Mouse (Mus musculus) retina, adult 2 months (tissue): ENCODE measurements around the gene Myo1g.

Source experiments
- DNase-seq: peaks from one replicate; pipeline ENCODE4 v3.0.0-alpha.2; 2012; ENCODE audit warnings: low read depth, low spot score

Myo1g gene

DNA sequence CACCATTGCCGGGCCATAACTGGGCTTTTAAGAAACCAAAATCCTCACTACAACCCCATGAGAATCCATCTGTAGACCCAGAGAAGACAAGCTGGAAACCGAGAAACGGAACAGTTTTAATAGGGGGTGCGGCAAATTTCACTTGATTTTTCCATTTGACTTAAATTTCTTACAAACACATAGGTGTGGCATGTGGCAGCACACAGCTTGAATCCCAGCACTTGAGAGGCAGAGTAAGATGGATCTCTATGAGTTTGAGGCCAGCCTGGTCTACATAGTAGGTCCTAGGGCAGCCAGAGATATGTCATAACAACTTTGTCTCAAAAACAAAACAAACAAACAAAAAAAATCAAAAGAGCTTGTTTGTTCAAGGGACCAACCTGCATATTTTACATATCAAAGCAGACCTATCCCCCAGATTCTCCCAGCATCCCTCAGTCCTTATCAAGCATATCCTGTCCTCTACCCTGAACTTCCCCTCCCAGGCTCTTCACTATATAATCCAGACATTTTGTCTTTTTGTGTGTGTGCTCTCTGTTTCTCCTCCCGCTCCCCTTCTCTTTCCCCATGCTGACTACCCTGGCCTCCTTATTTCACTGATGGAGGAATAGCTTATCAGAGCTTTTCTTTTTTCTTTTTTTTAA, 32.6 kb downstream of the Myo1g start:
- no peak for DNase-seq

DNA sequence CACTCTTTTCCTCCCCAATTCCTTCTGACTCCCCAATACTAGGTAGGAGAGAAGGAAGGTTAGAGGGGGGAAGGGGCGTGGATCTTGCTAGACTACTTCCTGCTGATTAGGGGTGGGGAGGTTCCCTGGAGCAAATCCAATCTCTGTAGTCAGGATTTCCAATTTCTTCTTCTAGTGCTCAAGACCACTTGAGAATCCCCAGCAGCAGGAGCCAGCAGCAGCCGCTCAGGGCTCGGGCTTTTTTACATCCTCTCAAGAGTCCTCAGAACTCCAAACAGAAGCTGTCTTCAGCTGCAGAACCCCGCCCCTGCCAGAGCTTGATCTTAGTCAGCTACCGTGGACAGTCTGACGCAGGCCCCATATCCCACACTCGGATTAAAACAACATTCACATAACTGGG, 33.3 kb downstream of the Myo1g start:
- DNase-seq: no peak

DNA sequence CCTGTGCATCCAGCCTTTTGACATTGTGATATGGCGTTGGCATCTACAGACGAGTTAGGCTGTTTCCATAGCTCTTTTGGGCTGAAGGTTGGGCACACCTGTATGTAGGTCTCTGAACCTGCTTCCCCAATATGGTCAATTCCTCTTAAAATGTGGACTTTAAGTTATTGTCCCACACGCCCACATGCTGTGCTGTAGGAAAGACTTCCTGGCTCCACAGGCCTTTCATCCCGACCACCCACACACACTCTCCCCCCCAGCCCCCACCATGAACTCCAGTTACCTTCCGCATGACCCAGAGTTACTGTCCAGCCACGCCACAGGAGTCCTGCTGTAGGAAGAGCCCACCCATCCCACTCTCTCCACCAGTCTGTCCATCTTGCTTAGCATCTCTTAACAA, 33.8 kb downstream of the Myo1g start:
- no peak for DNase-seq

DNA sequence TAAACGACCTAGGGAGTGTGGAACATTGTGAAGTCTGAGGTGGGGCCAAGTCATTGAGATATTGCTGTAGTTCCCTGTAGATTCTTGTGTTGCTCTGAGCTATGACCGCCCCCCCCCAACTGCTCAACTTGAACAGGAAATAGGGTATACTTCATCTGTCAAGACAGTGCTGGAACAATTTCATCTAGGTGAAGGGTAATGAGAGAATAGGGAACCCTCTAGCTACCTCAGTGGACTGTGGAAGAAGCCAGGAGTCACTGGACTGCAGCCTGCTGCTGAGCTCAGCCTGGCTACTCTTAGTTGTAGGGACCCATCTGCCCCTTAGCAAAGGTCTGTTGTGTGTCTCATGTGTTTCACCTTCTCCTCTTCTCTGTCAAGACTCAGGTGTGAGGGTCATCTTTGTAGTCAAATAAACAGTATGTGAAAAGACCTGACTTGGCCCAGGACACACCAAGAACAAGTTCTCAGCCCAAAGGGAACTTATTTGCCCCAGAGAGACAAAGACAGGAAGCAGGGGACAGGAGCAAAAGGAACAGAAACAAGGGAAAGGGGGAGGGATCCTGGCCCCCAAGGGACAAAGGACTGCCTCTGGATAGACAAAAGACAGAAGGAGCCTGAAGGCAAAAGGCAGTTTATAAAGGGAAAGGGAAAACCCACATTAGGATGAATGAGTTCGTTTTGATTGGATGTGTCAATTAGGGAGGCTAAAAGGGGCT, 36.4 kb downstream of the Myo1g start:
- no peak for DNase-seq

DNA sequence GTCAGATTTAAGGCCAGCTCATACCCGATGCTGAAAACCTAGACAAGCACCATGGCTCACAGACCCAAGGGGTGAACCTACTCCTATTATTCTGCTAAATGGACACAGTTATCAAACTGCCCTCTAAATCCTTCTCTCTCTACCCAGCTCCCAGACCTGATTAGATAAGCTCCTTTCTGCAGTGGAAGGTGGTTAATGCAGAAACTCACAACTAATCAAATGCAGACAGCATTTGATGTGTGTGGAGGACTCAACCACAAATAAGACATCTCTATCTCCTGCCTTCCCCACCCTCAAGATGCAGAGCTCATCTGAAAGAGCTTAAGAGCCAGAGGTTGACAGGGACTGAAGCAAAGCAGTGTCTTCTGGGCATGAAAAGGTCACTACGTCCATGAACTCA, 37.7 kb downstream of the Myo1g start:
- DNase-seq: no peak

DNA sequence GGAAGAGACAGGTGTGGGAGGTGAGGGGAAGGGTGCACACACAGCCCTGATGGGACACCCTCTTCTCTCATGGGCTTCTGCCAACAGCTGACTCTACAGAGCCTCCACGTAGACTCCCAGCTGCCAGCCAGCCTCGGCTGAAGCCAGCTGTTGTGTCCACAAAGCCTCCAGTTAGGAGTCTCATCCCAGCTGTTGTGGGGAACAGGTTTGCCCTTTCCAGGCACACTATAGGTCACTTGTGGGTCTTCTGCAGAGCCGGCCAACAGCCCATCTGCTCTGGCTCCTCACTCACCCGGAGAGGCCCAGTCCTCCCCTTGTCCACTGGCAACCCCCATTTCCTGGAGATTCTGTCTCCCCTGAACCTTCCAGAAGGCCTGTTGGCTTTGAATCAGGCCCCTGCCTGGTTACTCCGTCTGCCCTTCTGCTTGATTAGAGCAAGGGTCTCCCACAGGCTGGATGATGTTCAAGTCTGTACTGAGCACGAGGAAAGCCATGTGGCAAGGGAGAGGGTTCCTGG, 39.0 kb downstream of the Myo1g start:
- no peak for DNase-seq

DNA sequence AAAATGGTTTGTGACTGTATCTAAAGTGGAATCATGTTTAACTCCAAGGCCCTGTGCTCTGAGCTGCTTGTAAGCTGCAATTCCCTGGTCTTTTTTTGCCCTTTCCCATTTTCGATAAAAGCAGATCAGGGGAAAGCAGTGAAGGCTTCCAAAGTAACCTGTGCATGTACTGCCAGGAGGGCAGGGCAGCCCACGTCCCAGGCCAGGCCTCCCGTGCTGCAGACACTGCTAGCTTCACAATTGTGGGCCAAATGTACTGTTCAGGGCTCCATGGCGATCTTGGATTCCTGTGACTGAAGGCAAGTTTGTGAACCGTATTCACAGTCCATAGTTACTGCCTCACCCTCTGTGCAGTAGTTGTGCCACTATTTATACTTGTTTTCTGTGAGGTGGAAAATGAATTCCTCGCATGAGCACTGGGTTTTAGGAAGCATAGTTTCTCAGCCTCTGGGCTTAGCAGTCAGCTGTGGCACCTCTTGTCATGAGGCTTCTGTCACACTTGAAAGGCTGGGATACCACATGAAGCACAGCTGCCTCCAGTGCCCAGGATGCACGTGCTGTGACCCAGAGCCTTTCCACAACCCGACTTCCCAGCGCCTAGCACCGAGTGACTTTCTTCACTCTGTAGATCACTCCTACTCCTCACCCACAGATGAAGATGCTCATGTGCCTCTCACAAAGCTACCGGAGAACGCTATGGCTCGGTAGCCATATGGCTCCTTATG, 39.9 kb downstream of the Myo1g start:
- DNase-seq: no peak

DNA sequence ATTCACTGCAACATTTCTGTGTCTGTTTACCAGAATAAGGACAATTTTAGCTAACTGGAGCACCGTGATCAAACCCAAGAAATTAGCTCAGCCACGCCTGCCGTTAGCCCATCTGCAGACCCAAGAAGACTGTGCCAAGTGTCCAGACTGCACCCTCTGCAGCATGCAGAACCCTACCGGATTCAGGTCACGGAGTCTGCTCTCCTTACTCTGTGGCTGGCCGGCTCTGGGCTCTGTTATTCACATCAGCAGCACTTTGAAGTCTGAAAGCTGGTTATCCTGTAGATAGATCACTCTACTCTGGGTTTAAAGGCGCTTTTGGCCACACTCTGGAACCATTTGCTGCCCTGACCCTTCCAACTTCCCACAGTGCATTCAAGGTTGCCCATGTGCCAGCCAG, 40.6 kb downstream of the Myo1g start:
- DNase-seq: no peak

DNA sequence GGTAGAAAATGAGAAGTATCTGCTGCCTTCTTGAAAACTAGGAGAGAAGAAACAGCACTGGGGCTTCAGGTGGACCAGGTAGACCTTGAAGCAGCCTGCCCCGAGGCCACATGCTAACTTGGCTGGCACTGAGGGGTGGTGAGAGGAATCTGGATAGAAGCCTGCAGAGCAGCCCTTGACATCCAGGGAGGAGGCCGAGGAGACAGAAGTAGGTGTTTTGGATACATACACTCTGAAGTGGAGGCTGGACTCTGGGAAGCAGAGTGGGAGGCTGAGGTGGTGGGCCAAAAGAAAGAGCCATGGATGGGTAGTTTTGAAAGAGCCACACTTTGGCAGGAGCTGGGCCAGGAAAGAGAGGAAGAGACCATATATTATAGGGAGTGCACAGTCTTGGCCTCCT, 41.5 kb downstream of the Myo1g start:
- DNase-seq: no peak

DNA sequence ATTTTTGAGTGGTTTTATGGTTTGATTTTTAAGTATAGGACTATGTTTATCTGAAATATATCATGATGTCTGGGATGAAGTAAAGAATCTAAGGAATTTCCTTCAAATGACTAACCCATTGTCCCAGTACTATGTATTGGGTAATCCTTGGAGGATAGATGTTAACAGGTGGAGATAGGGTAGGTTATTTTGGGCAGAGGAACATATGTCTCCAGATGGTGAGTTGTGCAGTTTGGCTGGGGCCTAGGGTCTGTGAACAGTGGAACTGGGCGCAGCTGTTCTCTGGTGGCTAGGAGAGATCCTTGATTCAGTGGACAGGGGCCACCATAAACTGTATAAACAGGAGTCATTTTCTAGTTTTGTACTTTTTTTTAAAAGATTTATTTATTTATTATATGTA, 43.4 kb downstream of the Myo1g start:
- no peak for DNase-seq

DNA sequence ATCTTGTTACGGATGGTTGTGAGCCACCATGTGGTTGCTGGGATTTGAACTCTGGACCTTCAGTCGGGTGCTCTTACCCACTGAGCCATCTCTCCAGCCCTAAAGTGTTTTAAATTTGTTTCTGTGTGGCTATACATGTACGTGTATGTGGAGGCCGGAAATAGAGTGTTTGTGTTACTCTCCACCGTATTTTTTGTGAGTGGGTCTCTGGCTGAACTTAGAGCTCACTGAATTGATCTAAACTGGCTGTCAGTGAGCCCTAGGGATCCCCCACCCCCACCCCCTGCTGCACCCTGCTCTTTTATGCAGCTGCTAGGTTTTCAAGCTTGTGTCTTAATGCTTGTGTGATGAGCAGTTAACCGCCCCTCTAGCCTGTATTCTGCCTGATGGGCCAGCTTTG, 43.9 kb downstream of the Myo1g start:
- DNase-seq: no peak

DNA sequence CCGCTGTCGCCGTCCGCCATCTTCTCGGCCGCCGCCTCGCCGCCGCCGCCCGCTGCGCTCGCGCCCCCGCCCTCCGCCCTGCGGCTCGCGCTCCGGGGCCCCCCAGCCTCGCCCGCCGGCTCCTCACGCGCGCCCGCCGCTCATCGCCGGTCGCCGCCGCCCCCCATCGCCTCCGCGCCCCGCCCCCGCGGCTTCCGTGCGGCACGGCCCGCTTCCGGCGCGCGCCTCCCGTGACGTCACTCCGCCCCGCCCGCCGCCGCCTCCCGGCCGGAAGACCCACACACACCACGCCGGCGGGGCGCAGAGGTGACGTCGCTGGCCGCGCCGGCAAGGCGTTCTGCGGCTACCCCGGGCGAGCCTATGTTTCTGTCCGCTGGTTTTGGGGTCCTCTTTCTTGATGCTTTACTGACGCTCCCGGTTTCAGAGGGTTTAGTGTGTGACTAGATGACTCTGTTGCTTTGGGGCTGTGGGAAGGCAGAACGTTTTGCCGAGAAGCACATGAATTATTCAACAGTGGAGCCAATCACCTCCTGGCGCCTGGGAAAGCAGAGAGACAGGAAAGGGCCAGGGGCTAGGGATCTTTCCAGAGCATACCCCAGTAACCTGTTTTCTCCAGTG, 44.8 kb downstream of the Myo1g start, which contains the start of gene Purb:
Gene Purb (minus strand): TSS at position 51 of the 618 bp plus-strand sequence.
- DNase-seq: peak; percentile 80

DNA sequence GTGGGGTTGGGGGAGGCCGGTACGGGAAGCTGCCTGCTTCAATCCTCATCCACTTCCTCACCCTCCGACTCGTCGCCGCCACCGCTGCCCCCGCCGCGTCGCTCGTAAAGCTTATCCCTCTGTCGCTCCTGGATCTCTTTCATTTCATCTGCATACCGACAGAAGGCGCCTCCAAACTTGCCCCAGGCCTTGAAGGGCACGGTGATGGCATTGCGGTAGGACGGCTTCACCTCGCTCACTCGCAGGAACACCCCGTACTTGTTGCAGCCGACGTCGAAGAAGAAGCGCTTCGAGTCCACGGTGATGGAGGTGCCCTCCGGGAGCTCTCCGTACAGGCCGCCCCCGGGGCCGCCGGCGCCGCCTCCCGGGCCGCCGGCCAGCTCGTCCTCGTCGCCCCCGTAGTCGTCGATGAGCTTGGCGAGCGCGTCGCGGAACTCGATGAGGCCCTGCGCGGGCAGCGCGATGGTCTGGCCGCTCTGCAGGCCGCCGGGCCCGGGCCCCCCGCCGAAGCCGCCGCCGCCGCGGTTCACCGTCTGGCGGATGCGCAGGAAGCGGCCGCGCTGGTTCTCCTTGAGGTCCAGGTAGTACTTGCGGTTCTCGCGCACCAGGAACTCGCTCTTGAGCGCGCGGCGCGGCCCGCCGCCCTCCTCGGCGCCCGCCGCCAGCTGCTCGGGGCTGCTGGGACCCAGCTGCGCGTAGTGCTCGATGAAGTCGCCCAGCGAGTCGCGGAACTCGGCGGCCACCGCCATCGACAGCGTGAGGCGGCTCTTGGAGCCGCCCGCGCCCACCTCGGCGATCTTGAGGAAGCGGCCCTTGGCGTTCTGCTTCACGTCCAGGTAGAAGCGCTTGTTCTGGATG, 45.7 kb downstream of the Myo1g start:
- no peak for DNase-seq

DNA sequence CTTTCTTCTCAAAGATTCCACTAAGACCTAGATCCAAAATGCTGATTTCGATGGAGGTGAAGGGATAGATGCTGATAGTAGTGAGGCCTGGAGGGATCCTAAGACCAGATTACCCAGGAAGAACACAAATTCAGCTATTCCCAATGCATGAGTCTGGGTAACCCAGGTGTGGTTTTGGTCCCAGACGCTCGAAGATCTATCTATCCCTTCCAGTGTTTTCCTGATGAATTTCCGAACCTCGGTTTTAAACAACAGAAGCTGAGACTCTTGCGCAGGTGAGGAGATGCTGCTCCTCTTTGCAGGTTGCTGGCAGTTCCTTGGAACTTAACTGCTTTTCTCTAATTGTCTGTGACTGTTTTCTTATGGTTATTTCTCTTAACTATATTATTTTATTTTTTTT, 46.4 kb downstream of the Myo1g start:
- no peak for DNase-seq

DNA sequence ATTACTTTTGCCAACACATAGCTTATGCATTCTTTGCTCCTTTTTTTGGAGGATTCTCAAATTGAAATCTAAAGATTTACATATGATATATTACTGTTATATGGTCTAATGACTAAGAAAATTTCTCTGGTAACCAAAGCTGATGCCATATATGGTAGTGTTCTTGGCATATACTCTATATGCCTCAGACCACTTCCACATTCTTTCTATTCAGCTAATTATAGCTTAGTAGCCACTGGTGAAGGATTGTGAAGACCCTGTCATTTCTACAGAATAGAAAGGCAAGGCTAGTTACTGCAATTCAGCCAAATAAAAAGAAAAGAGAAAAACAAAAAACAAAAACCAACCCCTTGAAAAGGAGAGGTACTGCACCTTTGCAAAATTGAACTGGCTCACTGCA, 48.7 kb downstream of the Myo1g start:
- DNase-seq: no peak

DNA sequence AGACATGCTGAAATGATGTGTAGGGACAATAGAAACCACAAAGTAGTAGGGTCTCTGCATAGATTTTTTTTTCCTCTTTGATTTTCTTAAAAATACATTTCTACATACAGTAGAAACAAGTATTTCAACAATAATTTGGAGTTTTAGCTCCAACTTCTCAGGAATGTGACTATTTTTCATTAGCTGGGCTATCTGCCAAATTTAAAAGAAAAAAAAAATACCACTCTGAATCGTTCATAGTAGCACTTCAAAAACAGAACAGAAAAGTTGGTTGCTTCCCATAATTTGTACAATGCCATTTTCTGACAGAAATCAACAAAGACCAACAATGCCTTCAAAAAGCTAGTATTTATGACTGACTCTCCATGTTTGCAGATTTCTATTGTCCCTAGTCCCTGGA, 49.3 kb downstream of the Myo1g start:
- DNase-seq: no peak

DNA sequence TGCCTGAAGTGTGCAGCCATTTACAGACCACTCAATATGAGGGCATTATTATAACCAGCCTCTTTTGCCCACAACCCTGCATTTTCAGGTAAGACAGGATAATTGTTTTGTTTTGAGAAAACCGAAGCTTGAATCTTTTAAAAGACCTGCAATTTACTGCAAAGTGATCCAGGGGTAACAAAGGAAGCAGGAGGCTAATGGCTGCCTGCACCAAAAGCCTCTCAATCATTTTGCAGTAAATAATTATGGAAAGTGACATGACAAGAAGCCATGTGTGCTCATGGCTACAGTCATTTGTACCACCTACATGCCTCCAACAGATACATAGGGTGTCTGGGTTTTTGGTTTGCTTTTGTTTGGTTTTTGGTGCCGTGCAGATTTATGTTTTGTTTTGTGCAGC, 49.7 kb downstream of the Myo1g start:
- no peak for DNase-seq

DNA sequence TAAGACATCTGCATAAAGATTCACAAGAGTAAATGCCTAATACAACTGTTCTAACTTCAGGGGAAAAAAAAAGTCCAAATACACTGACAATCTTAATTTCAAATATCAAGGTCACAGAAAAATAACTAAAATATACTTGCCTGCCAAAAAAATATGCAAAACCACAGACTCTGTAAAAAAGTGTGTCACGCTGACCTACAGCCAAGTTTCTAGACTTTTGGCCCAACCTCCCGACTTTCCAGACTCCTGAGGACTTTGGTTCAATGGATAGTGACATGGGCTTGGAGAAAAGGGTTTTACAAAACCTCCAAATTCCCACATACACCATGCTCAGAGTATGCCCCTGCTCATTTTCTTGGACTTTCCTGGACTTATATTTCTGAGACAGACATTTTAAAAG, 52.2 kb downstream of the Myo1g start:
- DNase-seq: no peak

DNA sequence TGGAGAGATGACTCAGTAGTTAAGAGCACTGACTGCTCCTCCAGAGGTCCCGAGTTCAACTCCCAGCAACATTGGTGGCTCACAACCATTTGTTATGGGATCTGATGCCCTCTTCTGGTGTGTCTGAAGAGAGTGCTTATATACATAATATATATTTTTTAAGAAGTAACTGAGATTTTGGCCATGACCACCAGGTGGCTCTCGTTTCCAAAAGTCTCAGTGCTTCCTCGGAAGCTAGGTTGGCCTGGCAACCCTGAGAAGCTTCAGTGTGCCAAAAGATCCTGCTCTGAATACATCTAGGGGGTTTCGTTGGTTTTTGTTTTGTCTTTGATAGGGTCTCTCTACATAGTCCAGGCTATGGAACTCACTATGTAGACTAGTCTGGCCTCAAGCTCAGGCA, 55.6 kb downstream of the Myo1g start:
- DNase-seq: no peak

DNA sequence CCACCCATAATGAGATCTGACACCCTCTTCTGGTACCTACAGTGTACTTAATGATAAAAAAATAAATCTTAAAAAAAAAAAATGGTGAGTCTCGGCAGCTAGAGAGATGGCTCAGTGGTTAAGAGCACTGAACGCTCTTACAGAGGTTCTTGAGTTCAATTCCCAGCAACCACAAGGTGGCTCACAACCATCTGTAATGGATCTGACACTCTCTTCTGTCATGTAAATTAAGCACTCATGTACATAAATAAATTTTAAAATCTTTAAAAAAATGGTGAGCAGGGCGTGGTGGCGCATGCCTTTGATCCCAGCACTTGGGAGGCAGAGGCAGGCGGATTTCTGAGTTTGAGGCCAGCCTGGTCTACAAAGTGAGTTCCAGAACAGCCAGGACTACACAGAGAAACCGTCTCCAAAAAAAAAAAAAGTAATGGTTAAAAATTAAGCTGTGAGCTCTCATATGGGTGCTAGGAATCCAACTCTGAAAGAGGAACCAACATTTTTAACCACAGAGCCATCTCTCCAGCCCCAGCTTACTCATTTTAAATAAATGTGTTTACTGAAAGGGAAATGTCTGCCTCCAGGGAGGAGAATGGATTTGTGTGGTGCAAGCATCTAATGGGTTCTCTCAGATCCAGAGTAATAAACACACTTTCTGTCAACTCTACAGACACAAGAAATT, 57.5 kb downstream of the Myo1g start:
- DNase-seq: no peak
